Mouse (Mus musculus) embryonic fibroblast, embryonic 13.5 days (primary cell): ENCODE measurements around the gene Il12a.

Experiments
- CTCF ChIP-seq: IDR thresholded peaks from 2 replicates; pipeline ENCODE4 v1.5.1; 2011; ENCODE audit warnings: mild to moderate bottlenecking, control low read depth, low read length, moderate library complexity, borderline replicate concordance; ENCODE audit not compliant: insufficient read depth
- POLR2A ChIP-seq: IDR thresholded peaks from 2 replicates; pipeline ENCODE4 v1.6.1; 2011; ENCODE audit warnings: low read depth, mild to moderate bottlenecking, control low read depth, low read length, moderate library complexity

GRCm38 (mm10) chr3:68676831-68677303 lies 13.6 kb upstream of the Il12a start:
- TF ChIP-seq CTCF (no peak), POLR2A (no peak)
